Mouse (Mus musculus) limb, embryonic 14.5 days (tissue): ENCODE results near the gene Cog1. TPM values are rescaled to one million over a fixed set of nuclear protein-coding genes. Genes with fewer than 3 reads are reported as not detected.

Experiments
- ATAC-seq: fragments of 200-750 bp; cut with Nextera tagmentation; 2 replicates; pipeline ENCODE4 v1.8.0; 2017; ENCODE audit warnings: low read depth, moderate number of reproducible peaks, moderate TSS enrichment; ENCODE audit not compliant: low FRiP score
- DNase-seq: peaks from one replicate; pipeline ENCODE4 v3.0.0-alpha.2; 2015; ENCODE audit warnings: low spot score
- H3K27ac ChIP-seq: fragments of 300-500 bp; sonication (generic); replicated peaks from 2 replicates; pipeline ENCODE4 v1.5.1; 2014; ENCODE audit warnings: low read depth, mild to moderate bottlenecking, low read length, moderate library complexity, mixed read lengths
- H3K27me3 ChIP-seq: fragments of 300-500 bp; sonication (generic); 2 replicates; pipeline ENCODE4 v1.6.1; 2014; ENCODE audit warnings: low read length, mixed read lengths; ENCODE audit not compliant: control insufficient read depth, insufficient read depth
- H3K36me3 ChIP-seq: fragments of 300-500 bp; sonication (generic); 2 replicates; pipeline ENCODE4 v1.6.1; 2014; ENCODE audit warnings: mild to moderate bottlenecking, low read length, moderate library complexity, mixed read lengths; ENCODE audit not compliant: control insufficient read depth, insufficient read depth
- H3K4me1 ChIP-seq: fragments of 300-500 bp; sonication (generic); 2 replicates; pipeline ENCODE4 v1.6.1; 2014; ENCODE audit warnings: antibody characterized with exemption, low read length, mixed read lengths; ENCODE audit not compliant: control insufficient read depth, insufficient read depth
- H3K4me2 ChIP-seq: fragments of 300-500 bp; sonication (generic); replicated peaks from 2 replicates; pipeline ENCODE4 v1.6.1; 2014; ENCODE audit warnings: low read depth, mild to moderate bottlenecking, low read length, moderate library complexity; ENCODE audit not compliant: severe bottlenecking
- H3K4me3 ChIP-seq: fragments of 300-500 bp; sonication (generic); replicated peaks from 2 replicates; pipeline ENCODE4 v1.5.1; 2014; ENCODE audit warnings: low read length
- H3K9ac ChIP-seq: fragments of 300-500 bp; sonication (generic); 2 replicates; pipeline ENCODE4 v1.6.1; 2014; ENCODE audit warnings: mild to moderate bottlenecking, low read depth, low read length, moderate library complexity; ENCODE audit not compliant: severe bottlenecking
- H3K9me3 ChIP-seq: fragments of 300-500 bp; sonication (generic); 2 replicates; pipeline ENCODE4 v1.6.1; 2016; ENCODE audit warnings: low read length; ENCODE audit not compliant: control insufficient read depth
- POLR2A ChIP-seq: fragments of 200-500 bp; IDR thresholded peaks from 2 replicates; pipeline ENCODE4 v1.8.0; 2012; ENCODE audit warnings: inconsistent platforms, mild to moderate bottlenecking, moderate library complexity, borderline replicate concordance; ENCODE audit not compliant: insufficient read depth, insufficient read length; ENCODE audit errors: extremely low read depth
- WGBS: fragments of 180-500 bp; shearing (Covaris S2); extraction: QIAGEN DNeasy Blood & Tissue Kit; methylation state at CpG from one replicate; pipeline ENCODE4 v1.1.7; 2014; 5-methylcytosine and 5-hydroxymethylcytosine counted together
- polyA plus RNA-seq, 2 experiments: library from polyadenylated mRNA; depleted of rRNA in 1 of 2; stranded (reverse) in 1 of 2; unstranded in 1 of 2; fragments of >200 nt; fragmentation: Nextera tagmentation in 1 of 2; extraction: Ambion mirVana in 1 of 2; gene quantifications; 2 replicates each; pipeline versions ENCODE4 v1.2.1 to v1.2.3; 2012 to 2014

Cog1 gene
- polyA plus RNA-seq, 2 experiments = 26.7 to 38.8 TPM

- Histone ChIP-seq H3K9ac (no peak overlapping the region), H3K27ac (no peak overlapping the region), H3K9me3 (no peaks in the 10 kb centered on the region), H3K4me2 (no peak overlapping the region), H3K27me3 (no peaks in the 10 kb centered on the region), H3K36me3 (no peaks in the 10 kb centered on the region), H3K4me1 (peaks cover 9% of the 10 kb centered on the region; the same call in 1 of the 2 replicates), H3K4me3 (no peak overlapping the region)
- 53% methylated on average over 5 of the region's 5 CpGs for WGBS
- TF ChIP-seq POLR2A = no peak
- DNase-seq = peak; percentile 9
- ATAC-seq = no peak
Measured at GRCm38 (mm10) chr11:113610266-113610665, 38.7 kb upstream of the Cog1 start.

- no peak for TF ChIP-seq POLR2A
- no peak overlapping the region for H3K9ac ChIP-seq
- H3K4me1 ChIP-seq = peaks cover 9% of the 10 kb centered on the region; the same call in 1 of the 2 replicates
- H3K27ac ChIP-seq = no peak overlapping the region
- no peak for ATAC-seq
- H3K4me2 ChIP-seq = no peak overlapping the region
- 82% methylated on average over 10 of the region's 10 CpGs for WGBS
- no peak for DNase-seq
- no peaks in the 10 kb centered on the region for H3K27me3 ChIP-seq
- H3K4me3 ChIP-seq = no peak overlapping the region
- H3K36me3 ChIP-seq = no peaks in the 10 kb centered on the region
- no peaks in the 10 kb centered on the region for H3K9me3 ChIP-seq
Measured at GRCm38 (mm10) chr11:113611112-113611646, 37.8 kb upstream of the Cog1 start.

GRCm38 (mm10) chr11:113611664-113612611, 37.0 kb upstream of the Cog1 start:
- DNase-seq (peak; percentile 60), ATAC-seq (peak; percentile 53)
- Histone ChIP-seq H3K36me3 (no peaks in the 10 kb centered on the region), H3K9ac (no peak overlapping the region), H3K27me3 (no peaks in the 10 kb centered on the region), H3K27ac (no peak overlapping the region), H3K4me3 (no peak overlapping the region), H3K9me3 (no peaks in the 10 kb centered on the region), H3K4me1 (peaks cover 9% of the 10 kb centered on the region; the same call in 1 of the 2 replicates), H3K4me2 (0 out of 2 replicates have a peak overlapping the region, but pooled peaks have one; percentile 26)
- no peak for TF ChIP-seq POLR2A
- 19% methylated on average over 24 of the region's 24 CpGs for WGBS

- no peaks in the 10 kb centered on the region for H3K36me3 ChIP-seq
- no peak overlapping the region for H3K4me2 ChIP-seq
- no peak overlapping the region for H3K4me3 ChIP-seq
- no peaks in the 10 kb centered on the region for H3K9me3 ChIP-seq
- H3K4me1 ChIP-seq = peaks cover 16% of the 10 kb centered on the region
- WGBS = 73% methylated on average over 6 of the region's 6 CpGs
- H3K27me3 ChIP-seq = peaks cover 17% of the 10 kb centered on the region
- no peak for ATAC-seq
- H3K27ac ChIP-seq = no peak overlapping the region
- no peak overlapping the region for H3K9ac ChIP-seq
- DNase-seq = no peak
- no peak for TF ChIP-seq POLR2A
Measured at GRCm38 (mm10) chr11:113614476-113614875, 34.5 kb upstream of the Cog1 start.

GRCm38 (mm10) chr11:113617132-113617911, 31.6 kb upstream of the Cog1 start:
- WGBS = 51% methylated on average over 14 of the region's 14 CpGs
- Histone ChIP-seq H3K36me3 (no peaks in the 10 kb centered on the region), H3K4me1 (peaks cover 16% of the 10 kb centered on the region), H3K9ac (no peak overlapping the region), H3K27me3 (peaks cover 33% of the 10 kb centered on the region), H3K27ac (no peak overlapping the region), H3K4me2 (no peak overlapping the region), H3K4me3 (no peak overlapping the region), H3K9me3 (no peaks in the 10 kb centered on the region)
- no peak for TF ChIP-seq POLR2A
- ATAC-seq = no peak
- peak; percentile 75 for DNase-seq
